Mouse (Mus musculus): ENCODE results near the gene Adam6b. TPM values are rescaled to one million over a fixed set of nuclear protein-coding genes. Genes with fewer than 3 reads are reported as not detected.
"Not testable (repeated sequence)": the region's sequence is repeated elsewhere in the genome, so short reads cannot be mapped to it uniquely, and the experiment has no call there.

Adam6b gene
- not detected in 2 replicates for polyA plus RNA-seq (2014; fragmentation: Nextera tagmentation; extraction: Ambion mirVana)

- H3K27me3 ChIP-seq (ENCODE audit: control insufficient read depth, insufficient read depth, low read length); H3K4me2 ChIP-seq (ENCODE audit: low read length); H3K4me3 ChIP-seq (replicated peaks; ENCODE audit: low read depth, low read length); DNase-seq; H3K9me3 ChIP-seq (ENCODE audit: control insufficient read depth, low read length); ATAC-seq (ENCODE audit: low FRiP score, low TSS enrichment); H3K4me1 ChIP-seq (ENCODE audit: control insufficient read depth, insufficient read depth, low read length); H3K9ac ChIP-seq (replicated peaks; ENCODE audit: low read length); H3K27ac ChIP-seq (replicated peaks; ENCODE audit: low read depth, low read length); H3K36me3 ChIP-seq (ENCODE audit: control insufficient read depth, insufficient read depth, low read length): not testable (repeated sequence)
- WGBS: no CpG with 5 or more reads among the region's 1 CpGs
Measured at GRCm38 (mm10) chr12:113489211-113489610, at the start of gene Adam6b. Adam6b (plus strand) TSS chr12:113489511.

GRCm38 (mm10) chr12:113446061-113446460 lies 43.2 kb upstream of the Adam6b start:
- no peaks in the 10 kb centered on the region for H3K36me3 ChIP-seq (ENCODE audit: control insufficient read depth, insufficient read depth, low read length)
- no peak overlapping the region for H3K27ac ChIP-seq (replicated peaks; ENCODE audit: low read depth, low read length)
- no peak overlapping the region for H3K4me3 ChIP-seq (replicated peaks; ENCODE audit: low read depth, low read length)
- no peaks in the 10 kb centered on the region for H3K4me1 ChIP-seq (ENCODE audit: control insufficient read depth, insufficient read depth, low read length)
- no peak overlapping the region for H3K9ac ChIP-seq (replicated peaks; ENCODE audit: low read length)
- WGBS: 85% methylated on average over 1 of the region's 1 CpGs
- no peaks in the 10 kb centered on the region for H3K27me3 ChIP-seq (ENCODE audit: control insufficient read depth, insufficient read depth, low read length)
- no peak overlapping the region for H3K4me2 ChIP-seq (ENCODE audit: low read length)
- H3K9me3 ChIP-seq (ENCODE audit: control insufficient read depth, low read length): no peaks in the 10 kb centered on the region
- ATAC-seq (ENCODE audit: low FRiP score, low TSS enrichment) (no peak), DNase-seq (no peak)

GRCm38 (mm10) chr12:113476164-113476563 lies 13.1 kb upstream of the Adam6b start:
- H3K4me1 ChIP-seq (ENCODE audit: control insufficient read depth, insufficient read depth, low read length): no peaks in the 10 kb centered on the region
- no peak overlapping the region for H3K9ac ChIP-seq (replicated peaks; ENCODE audit: low read length)
- H3K4me2 ChIP-seq (ENCODE audit: low read length): no peak overlapping the region
- DNase-seq (no peak), ATAC-seq (ENCODE audit: low FRiP score, low TSS enrichment) (no peak)
- 84% methylated on average over 2 of the region's 2 CpGs for WGBS
- no peak overlapping the region for H3K27ac ChIP-seq (replicated peaks; ENCODE audit: low read depth, low read length)
- H3K9me3 ChIP-seq (ENCODE audit: control insufficient read depth, low read length): no peaks in the 10 kb centered on the region; the same call in 1 of the 2 replicates
- H3K36me3 ChIP-seq (ENCODE audit: control insufficient read depth, insufficient read depth, low read length): no peaks in the 10 kb centered on the region
- no peak overlapping the region for H3K4me3 ChIP-seq (replicated peaks; ENCODE audit: low read depth, low read length)
- no peaks in the 10 kb centered on the region for H3K27me3 ChIP-seq (ENCODE audit: control insufficient read depth, insufficient read depth, low read length)

GRCm38 (mm10) chr12:113482147-113482546 lies 7.2 kb upstream of the Adam6b start:
- ATAC-seq (ENCODE audit: low FRiP score, low TSS enrichment): no peak
- no peaks in the 10 kb centered on the region for H3K36me3 ChIP-seq (ENCODE audit: control insufficient read depth, insufficient read depth, low read length)
- 85% methylated on average over 2 of the region's 2 CpGs for WGBS
- H3K27me3 ChIP-seq (ENCODE audit: control insufficient read depth, insufficient read depth, low read length): no peaks in the 10 kb centered on the region
- H3K9ac ChIP-seq (replicated peaks; ENCODE audit: low read length): no peak overlapping the region
- H3K4me3 ChIP-seq (replicated peaks; ENCODE audit: low read depth, low read length): no peak overlapping the region
- H3K4me1 ChIP-seq (ENCODE audit: control insufficient read depth, insufficient read depth, low read length): no peaks in the 10 kb centered on the region
- 0 out of 2 replicates have a peak, but pooled peaks cover 5% of the 10 kb centered on the region for H3K9me3 ChIP-seq (ENCODE audit: control insufficient read depth, low read length)
- H3K4me2 ChIP-seq (ENCODE audit: low read length): no peak overlapping the region
- no peak for DNase-seq
- no peak overlapping the region for H3K27ac ChIP-seq (replicated peaks; ENCODE audit: low read depth, low read length)

GRCm38 (mm10) chr12:113482661-113483389 lies 6.5 kb upstream of the Adam6b start:
- Histone ChIP-seq H3K9me3 (ENCODE audit: control insufficient read depth, low read length) (0 out of 2 replicates have a peak, but pooled peaks cover 5% of the 10 kb centered on the region), H3K9ac (replicated peaks; ENCODE audit: low read length) (no peak overlapping the region), H3K4me1 (ENCODE audit: control insufficient read depth, insufficient read depth, low read length) (no peaks in the 10 kb centered on the region), H3K36me3 (ENCODE audit: control insufficient read depth, insufficient read depth, low read length) (no peaks in the 10 kb centered on the region), H3K4me3 (replicated peaks; ENCODE audit: low read depth, low read length) (no peak overlapping the region), H3K4me2 (ENCODE audit: low read length) (no peak overlapping the region), H3K27me3 (ENCODE audit: control insufficient read depth, insufficient read depth, low read length) (no peaks in the 10 kb centered on the region), H3K27ac (replicated peaks; ENCODE audit: low read depth, low read length) (no peak overlapping the region)
- WGBS: 48% methylated on average over 4 of the region's 4 CpGs
- ATAC-seq (ENCODE audit: low FRiP score, low TSS enrichment) (no peak), DNase-seq (no peak)

- Histone ChIP-seq H3K4me2 (ENCODE audit: low read length) (no peak overlapping the region), H3K27me3 (ENCODE audit: control insufficient read depth, insufficient read depth, low read length) (no peaks in the 10 kb centered on the region), H3K4me3 (replicated peaks; ENCODE audit: low read depth, low read length) (no peak overlapping the region), H3K4me1 (ENCODE audit: control insufficient read depth, insufficient read depth, low read length) (no peaks in the 10 kb centered on the region), H3K36me3 (ENCODE audit: control insufficient read depth, insufficient read depth, low read length) (no peaks in the 10 kb centered on the region), H3K9ac (replicated peaks; ENCODE audit: low read length) (no peak overlapping the region), H3K9me3 (ENCODE audit: control insufficient read depth, low read length) (0 out of 2 replicates have a peak, but pooled peaks cover 5% of the 10 kb centered on the region), H3K27ac (replicated peaks; ENCODE audit: low read depth, low read length) (no peak overlapping the region)
- 91% methylated on average over 2 of the region's 2 CpGs for WGBS
- DNase-seq (no peak), ATAC-seq (ENCODE audit: low FRiP score, low TSS enrichment) (no peak)
Measured at GRCm38 (mm10) chr12:113483492-113484162, 5.7 kb upstream of the Adam6b start.

GRCm38 (mm10) chr12:113484971-113485485 lies 4.3 kb upstream of the Adam6b start:
- H3K9ac ChIP-seq (replicated peaks; ENCODE audit: low read length): no peak overlapping the region
- no peak for ATAC-seq (ENCODE audit: low FRiP score, low TSS enrichment)
- 57% methylated on average over 2 of the region's 2 CpGs for WGBS
- H3K27ac ChIP-seq (replicated peaks; ENCODE audit: low read depth, low read length): no peak overlapping the region
- no peaks in the 10 kb centered on the region for H3K27me3 ChIP-seq (ENCODE audit: control insufficient read depth, insufficient read depth, low read length)
- no peak for DNase-seq
- no peaks in the 10 kb centered on the region for H3K36me3 ChIP-seq (ENCODE audit: control insufficient read depth, insufficient read depth, low read length)
- 0 out of 2 replicates have a peak, but pooled peaks cover 5% of the 10 kb centered on the region for H3K9me3 ChIP-seq (ENCODE audit: control insufficient read depth, low read length)
- no peaks in the 10 kb centered on the region for H3K4me1 ChIP-seq (ENCODE audit: control insufficient read depth, insufficient read depth, low read length)
- no peak overlapping the region for H3K4me2 ChIP-seq (ENCODE audit: low read length)
- H3K4me3 ChIP-seq (replicated peaks; ENCODE audit: low read depth, low read length): no peak overlapping the region

GRCm38 (mm10) chr12:113487693-113488092 lies 1.6 kb upstream of the Adam6b start:
- H3K9me3 ChIP-seq (ENCODE audit: control insufficient read depth, low read length); H3K27me3 ChIP-seq (ENCODE audit: control insufficient read depth, insufficient read depth, low read length); H3K36me3 ChIP-seq (ENCODE audit: control insufficient read depth, insufficient read depth, low read length); H3K4me3 ChIP-seq (replicated peaks; ENCODE audit: low read depth, low read length); H3K4me2 ChIP-seq (ENCODE audit: low read length); H3K9ac ChIP-seq (replicated peaks; ENCODE audit: low read length); ATAC-seq (ENCODE audit: low FRiP score, low TSS enrichment); H3K27ac ChIP-seq (replicated peaks; ENCODE audit: low read depth, low read length); H3K4me1 ChIP-seq (ENCODE audit: control insufficient read depth, insufficient read depth, low read length): not testable (repeated sequence)
- peak; percentile 33 for DNase-seq
